Mouse (Mus musculus) activated CD4-positive, CD25-positive, alpha-beta regulatory T cell, adult 4 months (primary cell): ENCODE measurements around the gene Tigar. TPM values are rescaled to one million over a fixed set of nuclear protein-coding genes. Genes with fewer than 3 reads are reported as not detected.

Experiments
- ATAC-seq: one replicate; pipeline ENCODE4 v1.8.0; 2017
- polyA plus RNA-seq, 2 experiments: library from polyadenylated mRNA; unstranded; fragments of 100-300 nt; shearing (Covaris generic); gene quantifications; one replicate each; pipeline ENCODE4 v1.2.1; 2017

Tigar gene
- polyA plus RNA-seq, 2 experiments from 2014 or later, result 6.7 to 8.2 TPM

DNA sequence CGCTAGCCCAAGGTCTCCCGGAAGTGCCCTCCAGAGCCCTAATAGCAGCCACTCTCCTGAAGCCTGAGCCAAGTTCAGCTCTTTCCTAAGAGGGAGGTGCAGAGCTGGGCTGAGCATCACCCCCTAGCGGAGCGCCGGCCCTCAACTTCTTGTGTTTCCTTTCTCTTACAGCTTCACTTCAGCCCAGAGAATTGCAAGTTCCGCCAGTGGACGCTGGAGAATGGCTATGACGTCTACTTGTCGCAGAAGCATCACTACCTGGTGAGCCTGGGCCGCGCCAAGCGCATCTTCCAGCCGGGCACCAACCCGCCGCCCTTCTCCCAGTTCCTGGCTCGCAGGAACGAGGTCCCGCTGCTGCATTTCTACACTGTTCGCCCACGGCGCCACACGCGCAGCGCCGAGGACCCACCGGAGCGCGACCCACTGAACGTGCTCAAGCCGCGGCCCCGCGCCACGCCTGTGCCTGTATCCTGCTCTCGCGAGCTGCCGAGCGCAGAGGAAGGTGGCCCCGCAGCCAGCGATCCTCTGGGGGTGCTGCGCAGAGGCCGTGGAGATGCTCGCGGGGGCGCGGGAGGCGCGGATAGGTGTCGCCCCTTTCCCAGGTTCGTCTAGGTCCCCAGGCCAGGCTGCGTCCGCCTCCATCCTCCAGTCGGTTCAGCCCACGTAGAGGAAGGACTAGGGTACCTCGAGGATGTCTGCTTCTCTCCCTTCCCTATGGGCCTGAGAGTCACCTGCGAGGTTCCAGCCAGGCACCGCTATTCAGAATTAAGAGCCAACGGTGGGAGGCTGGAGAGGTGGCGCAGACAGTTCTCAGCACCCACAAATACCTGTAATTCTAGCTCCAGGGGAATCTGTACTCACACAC, 29.3 kb downstream of the Tigar start:
- ATAC-seq, result peak; percentile 82

DNA sequence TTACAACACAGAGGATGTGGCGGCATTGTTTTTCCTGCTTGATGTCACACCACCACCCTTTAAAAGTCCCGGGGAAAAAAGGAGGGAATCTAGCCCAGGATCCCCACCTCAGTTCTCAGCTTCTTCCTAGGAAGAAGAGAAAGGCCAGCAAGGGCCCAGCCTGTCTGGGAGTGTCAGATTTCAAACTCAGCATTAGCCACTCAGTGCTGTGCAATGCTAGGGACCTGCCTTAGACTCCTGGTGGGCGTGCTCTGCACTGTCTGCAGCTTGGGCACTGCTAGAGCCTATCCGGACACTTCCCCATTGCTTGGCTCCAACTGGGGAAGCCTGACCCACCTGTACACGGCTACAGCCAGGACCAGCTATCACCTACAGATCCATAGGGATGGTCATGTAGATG, 36.5 kb downstream of the Tigar start, which contains the start of gene Fgf23:
TSS of gene Fgf23 (plus strand) at position 86 of the 400 bp plus-strand sequence.
- no peak for ATAC-seq

DNA sequence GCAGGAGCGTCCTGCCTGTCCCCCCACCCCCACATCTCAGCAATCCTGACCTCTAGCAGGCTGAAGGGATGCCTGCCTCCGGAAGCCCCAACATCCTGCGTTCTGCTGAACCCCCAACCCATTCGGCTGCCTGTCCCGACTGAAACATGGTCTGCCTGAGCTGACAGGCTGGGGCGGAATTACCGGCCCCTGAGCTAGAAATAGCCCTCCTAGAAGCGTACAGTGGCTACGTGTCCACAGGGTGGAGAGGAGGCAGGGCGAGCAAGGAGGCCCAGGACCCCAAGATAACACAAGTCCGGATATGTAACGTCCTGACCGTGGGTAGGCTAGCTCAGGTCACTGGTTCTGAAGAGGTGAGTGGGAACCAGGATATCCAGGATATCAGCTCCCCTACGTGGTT, 44.5 kb downstream of the Tigar start:
- no peak for ATAC-seq

DNA sequence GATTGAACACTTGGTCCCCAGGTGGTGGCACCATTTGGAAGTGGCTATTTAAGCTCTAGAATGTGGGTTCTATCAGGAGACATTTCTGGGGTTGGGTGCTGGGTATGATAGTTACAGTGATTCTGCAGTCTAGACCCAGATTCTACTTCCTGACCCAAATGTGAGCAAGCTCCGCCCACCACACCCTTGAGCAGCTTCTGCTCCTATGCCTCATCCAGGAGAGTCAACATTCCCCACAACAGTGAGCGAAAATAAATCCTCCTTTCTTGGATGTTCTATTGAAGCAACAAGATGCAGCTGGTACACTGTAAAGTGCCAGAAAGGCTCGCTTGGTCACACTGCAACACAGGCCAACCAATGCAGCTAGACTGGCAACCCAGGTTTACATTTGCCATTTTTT, 45.4 kb downstream of the Tigar start:
- ATAC-seq, result no peak

DNA sequence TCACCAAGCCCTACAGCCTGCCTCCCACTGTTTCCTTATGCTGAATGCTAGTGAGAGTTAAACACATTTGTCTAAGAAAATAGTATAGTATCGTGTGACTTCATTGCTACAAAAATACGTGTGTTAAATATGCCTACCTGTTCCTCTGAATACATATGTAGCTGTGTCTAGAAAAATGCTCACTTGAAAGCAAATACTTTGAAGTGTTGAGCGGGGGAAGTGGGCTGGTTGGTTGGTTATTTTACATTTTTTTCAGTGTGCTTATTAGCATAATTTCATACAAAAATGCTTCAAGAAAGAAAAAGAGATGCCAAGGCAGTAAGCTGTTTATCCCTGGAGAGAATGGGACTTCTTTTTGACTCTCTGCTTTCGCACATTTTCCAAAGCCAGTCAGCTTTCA, 49.4 kb downstream of the Tigar start:
- no peak for ATAC-seq

DNA sequence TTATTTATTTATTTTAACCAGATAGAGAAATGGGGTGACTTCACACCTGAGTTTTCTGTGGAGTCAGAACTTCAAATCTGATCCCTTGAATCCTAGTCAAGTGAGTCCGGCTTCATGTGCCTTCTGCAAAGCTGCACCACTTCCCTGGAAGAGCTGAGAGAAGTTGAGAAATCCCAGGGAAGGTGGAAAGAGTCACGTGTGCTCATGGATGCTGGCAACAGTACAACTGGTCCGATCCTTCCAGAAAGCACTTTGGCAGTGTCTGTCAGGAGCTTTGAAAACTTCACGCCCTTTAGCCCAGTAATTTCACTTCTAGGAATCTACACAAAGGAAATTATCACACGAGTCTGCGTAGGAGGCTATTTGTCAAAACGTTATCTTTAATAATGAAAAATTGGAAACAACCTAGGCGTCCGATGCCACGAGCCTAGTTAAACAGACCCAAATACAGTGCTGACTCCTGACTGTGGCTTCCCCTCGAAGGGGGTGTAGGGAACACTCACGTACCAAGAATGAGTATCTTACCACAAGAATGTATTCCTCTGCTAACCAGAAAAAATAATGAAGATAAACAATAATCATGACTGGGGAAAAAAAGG, 52.3 kb downstream of the Tigar start:
- ATAC-seq, result no peak

DNA sequence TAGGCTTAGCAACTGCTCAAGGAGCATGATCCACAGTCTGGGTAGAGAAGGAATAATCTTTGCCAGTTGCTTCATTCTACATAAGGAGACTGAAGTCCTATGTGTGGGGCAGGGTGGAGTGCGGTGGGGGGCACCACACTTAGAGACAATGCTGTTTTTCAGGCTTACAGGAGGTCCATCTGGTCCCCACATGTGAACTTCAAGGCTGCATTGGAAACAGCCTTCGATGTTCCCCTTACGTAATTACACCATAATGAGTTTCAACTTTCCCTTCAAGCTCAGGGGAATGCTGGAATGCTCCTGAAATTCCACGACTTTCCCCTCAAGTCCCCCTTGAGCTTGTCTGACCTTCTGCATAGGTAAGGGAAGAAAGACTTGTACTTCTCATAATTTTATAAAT, 58.5 kb downstream of the Tigar start:
- ATAC-seq, result no peak

DNA sequence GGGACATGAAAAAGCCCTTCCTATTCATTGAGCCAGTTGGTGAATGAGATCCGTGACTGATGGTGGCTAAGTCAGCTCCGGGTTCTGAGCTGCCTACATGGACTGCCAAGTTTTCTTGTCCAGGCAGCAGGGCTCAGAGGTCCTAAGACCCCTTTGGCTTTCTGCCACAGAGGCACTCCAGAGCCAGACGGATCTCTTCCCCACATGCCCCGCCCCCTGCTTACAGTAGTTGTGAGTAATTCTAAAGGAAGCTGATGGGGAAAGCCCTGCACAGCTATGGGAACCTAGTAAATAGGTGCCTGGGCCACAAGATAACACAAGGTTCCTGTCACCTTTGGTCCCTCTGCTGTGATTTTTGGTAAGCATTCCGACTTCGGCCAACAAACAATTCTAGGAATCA, 64.4 kb downstream of the Tigar start:
- no peak for ATAC-seq

Other genes with a start within 250 kb of the Tigar start
- under 1 TPM in 1 of 2 experiments, not detected in 1; 0.23 TPM for gene Dyrk4, start 187.7 kb downstream of the Tigar start, polyA plus RNA-seq
- 10 to 100 TPM; 10.9 to 19.8 TPM for gene Rad51ap1, start 170.0 kb downstream of the Tigar start, polyA plus RNA-seq
- 10 to 100 TPM in 1 of 2 experiments, 1 to 10 TPM in 1; 9.8 to 11.2 TPM for gene D6Wsu163e, start 169.6 kb downstream of the Tigar start, polyA plus RNA-seq
- not detected for gene Fgf6, start 94.0 kb downstream of the Tigar start, polyA plus RNA-seq
- not detected for gene Fgf23, start 36.7 kb downstream of the Tigar start, polyA plus RNA-seq
- gene Ccnd2, start 42.6 kb upstream of the Tigar start, polyA plus RNA-seq, result 100 to 1,000 TPM; 863 to 906 TPM